Mouse (Mus musculus) erythroblast, embryonic 14.5 days (primary cell): ENCODE data around the gene Pigl.

Source experiments
- GATA1 ChIP-seq: IDR thresholded peaks from 2 replicates; pipeline ENCODE4 v1.6.1; 2012; ENCODE audit warnings: low read length, inconsistent platforms, mixed read lengths
- TAL1 ChIP-seq: IDR thresholded peaks from 3 replicates; pipeline ENCODE4 v1.6.1; 2012; ENCODE audit warnings: low read length, inconsistent platforms, mixed read lengths

- TF ChIP-seq GATA1: no peak
- TF ChIP-seq TAL1: no peak
Measured at GRCm38 (mm10) chr11:62549782-62550181, 91.5 kb downstream of the Pigl start.
